Comparison of ENCODE assay signal across 15 mouse cellular contexts in the genomic region with DNA sequence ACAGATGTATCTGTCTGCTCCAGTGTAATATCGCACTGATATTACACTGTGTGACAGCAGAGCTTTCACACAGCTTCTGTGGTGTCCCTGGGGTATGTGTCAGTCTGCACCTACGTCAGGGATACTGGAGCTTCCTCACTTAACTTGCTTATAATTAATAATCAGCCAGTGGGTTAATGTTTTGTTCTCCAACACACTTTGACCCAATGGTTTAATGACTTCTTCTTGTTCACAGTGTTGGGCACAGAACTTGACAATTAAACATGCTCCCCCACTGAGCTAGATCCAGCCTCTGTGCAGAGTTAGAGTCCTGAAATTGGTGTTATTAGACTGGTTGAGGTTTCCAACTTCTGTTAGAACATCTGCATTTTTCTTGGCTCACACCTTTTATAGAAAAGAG. TPM values are rescaled to one million over a fixed set of nuclear protein-coding genes. Genes with fewer than 3 reads are reported as not detected.
"Had no signal": no experiment of that assay in that cellular context is flagged by ENCODE, and none has a peak within 500 bp of the region (broad histone marks: within the 10 kb centered on the region; RNA-seq: fewer than 3 reads in every experiment).

No protein-coding gene starts in this region.

- H3K4me2 ChIP-seq: liver, embryonic 13.5 days; midbrain, embryonic 11.5 days had no signal

- H3K27me3 ChIP-seq: liver, embryonic 13.5 days had no signal

- ATAC-seq: inflammation-experienced regulatory T-cells, adult 6 months; intestine, embryonic 16.5 days had no signal

- DNase-seq: layer of hippocampus, postnatal 36 days; liver, embryonic 13.5 days; lung, adult 2 months; lung, postnatal 14 days; lung, postnatal 4 days; midbrain, embryonic 14.5 days; thymus, adult 18-20 months; thymus, postnatal 14 days; thymus, postnatal 4 days had no signal

- H3K4me1 ChIP-seq: liver, embryonic 13.5 days had no signal

- H3K27ac ChIP-seq: left cerebral cortex, adult 2 months; liver, embryonic 13.5 days had no signal

- H3K9ac ChIP-seq: liver, embryonic 13.5 days had no signal

- H3K36me3 ChIP-seq: liver, embryonic 13.5 days had no signal

- H3K4me3 ChIP-seq: left cerebral cortex, adult 2 months; liver, embryonic 13.5 days had no signal

- H3K9me3 ChIP-seq: liver, embryonic 13.5 days had no signal

RNA-seq across cellular contexts. Expression of a gene that starts 34.2 kb away (rescaled TPM):
- polyA plus RNA-seq: inflammation-experienced regulatory T-cells, adult 6 months; small intestine, adult 2 months; spleen, adult 2 months had no signal
